Mouse (Mus musculus) MEL (cell line): Measurements from ENCODE around the gene Hoxa3. TPM values are rescaled to one million over a fixed set of nuclear protein-coding genes. Genes with fewer than 3 reads are reported as not detected.

Source experiments
- DNase-seq: peaks from one replicate; pipeline ENCODE4 v3.0.0; 2011; ENCODE audit warnings: low read depth, low spot score
- H3K27ac ChIP-seq: 2 replicates; pipeline ENCODE4 v1.5.1; 2012; ENCODE audit warnings: low read depth, mild to moderate bottlenecking, control low read depth, low read length, moderate library complexity; ENCODE audit not compliant: control insufficient read depth
- H3K27me3 ChIP-seq, 2 experiments: fragments of 150-350 bp in 1 of 2; sonication (generic) in 1 of 2; 2 replicates each; pipeline ENCODE4 v1.6.1; 2012; ENCODE audit warnings: low read length in 2 of 2, mild to moderate bottlenecking in 2 of 2, improper control_type of control experiment in 1 of 2, moderate library complexity in 1 of 2; ENCODE audit not compliant: insufficient read depth in 2 of 2, control insufficient read depth in 1 of 2
- H3K36me3 ChIP-seq, 2 experiments: 2 replicates each; pipeline ENCODE4 v1.6.1; 2012 to 2014; ENCODE audit warnings: low read length in 2 of 2, improper control_type of control experiment in 1 of 2, inconsistent platforms in 1 of 2, mild to moderate bottlenecking in 1 of 2; ENCODE audit not compliant: insufficient read depth in 2 of 2, control insufficient read depth in 1 of 2
- H3K4me1 ChIP-seq, 2 experiments: fragments of 150-350 bp in 1 of 2; sonication (generic) in 1 of 2; 2 replicates each; pipeline ENCODE4 v1.6.1; 2012; ENCODE audit warnings: low read length in 2 of 2, improper control_type of control experiment in 1 of 2, mild to moderate bottlenecking in 1 of 2; ENCODE audit not compliant: insufficient read depth in 2 of 2, control insufficient read depth in 1 of 2
- H3K4me3 ChIP-seq, 2 experiments: fragments of 150-350 bp in 1 of 2; sonication (generic) in 1 of 2; 2 replicates each; pipeline ENCODE4 v1.5.1; 2012; ENCODE audit warnings: low read depth in 2 of 2, low read length in 2 of 2, mild to moderate bottlenecking in 2 of 2, moderate library complexity in 2 of 2, control low read depth in 1 of 2, improper control_type of control experiment in 1 of 2; ENCODE audit not compliant: control insufficient read depth in 1 of 2, insufficient read depth in 1 of 2
- H3K79me2 ChIP-seq: 2 replicates; pipeline ENCODE4 v1.6.1; 2012; ENCODE audit warnings: mild to moderate bottlenecking, low read length, moderate library complexity; ENCODE audit not compliant: control insufficient read depth, poor library complexity, insufficient read depth
- H3K9ac ChIP-seq: 2 replicates; pipeline ENCODE4 v1.6.1; 2012; ENCODE audit warnings: low read depth, mild to moderate bottlenecking, control low read depth, low read length, moderate library complexity; ENCODE audit not compliant: control insufficient read depth, poor library complexity, severe bottlenecking
- H3K9me3 ChIP-seq: fragments of 150-350 bp; sonication (generic); replicated peaks from 2 replicates; pipeline ENCODE4 v1.6.1; 2012; ENCODE audit warnings: mild to moderate bottlenecking, low read length, improper control_type of control experiment, moderate library complexity; ENCODE audit not compliant: insufficient read depth
- E2F4 ChIP-seq: IDR thresholded peaks from 2 replicates; pipeline ENCODE4 v1.6.1; 2011; ENCODE audit warnings: low read depth, low read length, improper control_type of control experiment, borderline replicate concordance
- EP300 ChIP-seq, 2 experiments: IDR thresholded peaks; 2 replicates each; pipeline ENCODE4 v1.6.1; 2011; ENCODE audit warnings: improper control_type of control experiment in 2 of 2, low read length in 2 of 2, low read depth in 1 of 2, mild to moderate bottlenecking in 1 of 2
- ETS1 ChIP-seq: IDR thresholded peaks from 2 replicates; pipeline ENCODE4 v1.6.1; 2012; ENCODE audit warnings: low read depth, mild to moderate bottlenecking, inconsistent platforms, low read length, improper control_type of control experiment, moderate library complexity
- JUND ChIP-seq: IDR thresholded peaks from 2 replicates; pipeline ENCODE4 v1.6.1; 2011; ENCODE audit warnings: low read depth, mild to moderate bottlenecking, improper control_type of control experiment, low read length
- MAZ ChIP-seq: IDR thresholded peaks from 2 replicates; pipeline ENCODE4 v1.6.1; 2012; ENCODE audit warnings: low read depth, mild to moderate bottlenecking, inconsistent platforms, low read length, improper control_type of control experiment
- MEF2A ChIP-seq: IDR thresholded peaks from 2 replicates; pipeline ENCODE4 v1.6.1; 2014; ENCODE audit warnings: low read depth, mild to moderate bottlenecking, inconsistent platforms, low read length, improper control_type of control experiment; ENCODE audit not compliant: poor library complexity, insufficient replicate concordance, severe bottlenecking; ENCODE audit errors: extremely low read depth
- MYB ChIP-seq: IDR thresholded peaks from 2 replicates; pipeline ENCODE4 v1.6.1; 2011; ENCODE audit warnings: mild to moderate bottlenecking, low read depth, low read length, improper control_type of control experiment
- MYC ChIP-seq: IDR thresholded peaks from 2 replicates; pipeline ENCODE4 v1.6.1; 2011; ENCODE audit warnings: low read depth, mild to moderate bottlenecking, low read length, improper control_type of control experiment, moderate library complexity
- RAD21 ChIP-seq: IDR thresholded peaks from 2 replicates; pipeline ENCODE4 v1.6.1; 2011; ENCODE audit warnings: mild to moderate bottlenecking, low read depth, low read length, improper control_type of control experiment
- RCOR1 ChIP-seq: IDR thresholded peaks from 2 replicates; pipeline ENCODE4 v1.6.1; 2012; ENCODE audit warnings: low read depth, mild to moderate bottlenecking, inconsistent platforms, low read length, improper control_type of control experiment
- SIN3A ChIP-seq: IDR thresholded peaks from 2 replicates; pipeline ENCODE4 v1.6.1; 2012; ENCODE audit warnings: low read length, improper control_type of control experiment, inconsistent platforms
- TAL1 ChIP-seq: IDR thresholded peaks from 2 replicates; pipeline ENCODE4 v1.6.1; 2012; ENCODE audit warnings: mild to moderate bottlenecking, inconsistent platforms, low read length, moderate library complexity, mixed read lengths
- UBTF ChIP-seq: IDR thresholded peaks from 2 replicates; pipeline ENCODE4 v1.6.1; 2012; ENCODE audit warnings: low read depth, mild to moderate bottlenecking, inconsistent platforms, low read length, improper control_type of control experiment, moderate library complexity, borderline replicate concordance; ENCODE audit not compliant: insufficient read depth
- ZC3H11A ChIP-seq: IDR thresholded peaks from 2 replicates; pipeline ENCODE4 v1.6.1; 2012; ENCODE audit warnings: low read depth, mild to moderate bottlenecking, inconsistent platforms, low read length, improper control_type of control experiment
- ZNF384 ChIP-seq: IDR thresholded peaks from 2 replicates; pipeline ENCODE4 v1.6.1; 2012; ENCODE audit warnings: low read depth, mild to moderate bottlenecking, inconsistent platforms, low read length, improper control_type of control experiment
- polyA plus RNA-seq, 2 experiments: library from polyadenylated mRNA; stranded (reverse) in 1 of 2; unstranded in 1 of 2; fragments of >175 nt in 1 of 2; fragments of >200 nt in 1 of 2; gene quantifications; 2 replicates each; pipeline versions ENCODE4 v1.2.1 to v1.2.4; 2012; ENCODE audit warnings: low replicate concordance in 2 of 2, low read depth in 1 of 2; ENCODE audit not compliant: insufficient read length in 2 of 2, insufficient read depth in 1 of 2, missing spikeins in 1 of 2
- total RNA-seq: library from RNA; depleted of rRNA; stranded (reverse); fragments of 300-350 nt; gene quantifications from 2 replicates; pipeline ENCODE4 v1.2.3, GENCODE M21; 2012

The Hoxa3 gene
- total and polyA plus RNA-seq, 3 experiments: not detected

GRCm38 (mm10) chr6:52171938-52172337 is 41.2 kb downstream of the Hoxa3 start:
- Histone ChIP-seq H3K4me3 (no peak overlapping the region), H3K27me3 (no peaks in the 10 kb centered on the region), H3K36me3 (no peaks in the 10 kb centered on the region), H3K79me2 (no peaks in the 10 kb centered on the region), H3K4me1 (no peaks in the 10 kb centered on the region), H3K9ac (no peak overlapping the region), H3K9me3 (no peaks in the 10 kb centered on the region), H3K27ac (no peak overlapping the region)
- no peak for DNase-seq
- no peak for TF ChIP-seq JUND
- no peak for TF ChIP-seq TAL1
- no peak for TF ChIP-seq MAZ
- TF ChIP-seq MEF2A: no peak
- TF ChIP-seq E2F4: no peak

DNA sequence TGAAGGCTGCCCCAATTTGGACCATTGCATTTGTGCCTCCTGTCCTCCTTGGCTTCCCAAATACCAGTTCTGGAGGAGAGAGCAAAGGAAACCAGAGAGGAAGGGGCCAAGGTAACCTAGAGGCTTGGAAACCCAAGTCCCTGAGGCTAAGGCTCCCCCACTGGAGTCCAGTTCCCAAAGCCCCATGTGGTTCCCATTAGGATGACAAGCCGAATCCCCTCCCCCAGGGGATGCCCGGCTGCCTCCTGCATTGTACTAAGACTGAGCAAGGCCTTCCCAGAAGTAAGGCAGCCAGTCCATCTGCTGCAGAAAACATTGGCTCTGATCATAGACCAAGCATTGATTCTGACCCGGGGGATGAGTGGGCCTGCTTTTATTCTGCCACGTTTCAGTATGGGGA is 41.8 kb downstream of the Hoxa3 start:
- Histone ChIP-seq H3K4me1 (no peaks in the 10 kb centered on the region), H3K36me3 (no peaks in the 10 kb centered on the region), H3K4me3 (no peak overlapping the region), H3K9ac (no peak overlapping the region), H3K79me2 (no peaks in the 10 kb centered on the region), H3K9me3 (no peaks in the 10 kb centered on the region), H3K27ac (no peak overlapping the region), H3K27me3 (no peaks in the 10 kb centered on the region)
- TF ChIP-seq TAL1 (no peak), MYB (no peak), MEF2A (no peak), E2F4 (no peak), JUND (no peak), RAD21 (no peak), UBTF (no peak), RCOR1 (no peak), MAZ (no peak), MYC (no peak), ETS1 (no peak), ZNF384 (no peak), ZC3H11A (no peak), SIN3A (no peak), EP300 (IDR thresholded peaks at IDR 0.05; ENCODE audit: low read depth in 1 of 2, low read length in 2 of 2) (no peak)
- DNase-seq: no peak
